Mouse (Mus musculus): Measurements from ENCODE around the gene Xpot. TPM values are rescaled to one million over a fixed set of nuclear protein-coding genes. Genes with fewer than 3 reads are reported as not detected.

The Xpot gene
- polyA plus RNA-seq, 1 experiment, result 78.6 TPM

GRCm38 (mm10) chr10:121583016-121583415 is 43.1 kb downstream of the Xpot start:
- no peak overlapping the region for H3K4me3 ChIP-seq
- H3K36me3 ChIP-seq (ENCODE audit: control insufficient read depth, insufficient read depth), result peaks cover 28% of the 10 kb centered on the region
- peaks cover 57% of the 10 kb centered on the region for H3K79me2 ChIP-seq (ENCODE audit: control insufficient read depth, insufficient read depth)
- no peaks in the 10 kb centered on the region for H3K27me3 ChIP-seq (ENCODE audit: control insufficient read depth, insufficient read depth, insufficient read length)
- H3ac ChIP-seq (ENCODE audit: control insufficient read depth, insufficient read length), result no peak overlapping the region
- H3K4me2 ChIP-seq (ENCODE audit: low read depth), result no peak overlapping the region
- no peak for TF ChIP-seq MAX (IDR thresholded peaks at IDR 0.05; ENCODE audit: low read depth)
- TF ChIP-seq POLR2A (IDR thresholded peaks at IDR 0.05; ENCODE audit: insufficient read length, low read depth), result no peak
- TF ChIP-seq USF1 (IDR thresholded peaks at IDR 0.05; ENCODE audit: low read depth), result no peak
- TF ChIP-seq TCF3 (IDR thresholded peaks at IDR 0.05; ENCODE audit: insufficient read length, low read depth), result no peak
- no peak for TF ChIP-seq REST (IDR thresholded peaks at IDR 0.05; ENCODE audit: insufficient read depth, insufficient read length)
- TF ChIP-seq CEBPB (IDR thresholded peaks at IDR 0.05; ENCODE audit: insufficient read depth, poor library complexity, severe bottlenecking), result no peak
- no peak for TF ChIP-seq TCF12 (IDR thresholded peaks at IDR 0.05; ENCODE audit: insufficient read depth, poor library complexity, severe bottlenecking)
- no peak for TF ChIP-seq MYOG (IDR thresholded peaks at IDR 0.05; ENCODE audit: control insufficient read depth in 1 of 3, insufficient read depth in 1 of 3, insufficient read length in 2 of 3, low read depth in 2 of 3)
- TF ChIP-seq MYOD1 (IDR thresholded peaks at IDR 0.05; ENCODE audit: control insufficient read depth in 1 of 3, insufficient read length in 2 of 3, low read depth in 2 of 3), result no peak
- no peak for TF ChIP-seq E2F4 (IDR thresholded peaks at IDR 0.05; ENCODE audit: insufficient read depth)
- TF ChIP-seq SRF (IDR thresholded peaks at IDR 0.05; ENCODE audit: control insufficient read depth, insufficient read length, low read depth), result no peak
- no peak for TF ChIP-seq POLR2AphosphoS2 (IDR thresholded peaks at IDR 0.05; ENCODE audit: insufficient read length, low read depth)

- TF ChIP-seq MYOD1 (IDR thresholded peaks at IDR 0.05; ENCODE audit: control insufficient read depth in 1 of 3, insufficient read length in 2 of 3, low read depth in 2 of 3) (no peak), CEBPB (IDR thresholded peaks at IDR 0.05; ENCODE audit: insufficient read depth, poor library complexity, severe bottlenecking) (no peak), E2F4 (IDR thresholded peaks at IDR 0.05; ENCODE audit: insufficient read depth) (no peak), POLR2AphosphoS2 (IDR thresholded peaks at IDR 0.05; ENCODE audit: insufficient read length, low read depth) (no peak), TCF12 (IDR thresholded peaks at IDR 0.05; ENCODE audit: insufficient read depth, poor library complexity, severe bottlenecking) (no peak)
- Histone ChIP-seq H3K79me2 (ENCODE audit: control insufficient read depth, insufficient read depth) (peaks cover 57% of the 10 kb centered on the region), H3K36me3 (ENCODE audit: control insufficient read depth, insufficient read depth) (peaks cover 28% of the 10 kb centered on the region)
Observed at GRCm38 (mm10) chr10:121582287-121582686, 43.8 kb downstream of the Xpot start.

GRCm38 (mm10) chr10:121581405-121581804 is 44.7 kb downstream of the Xpot start:
- peaks cover 57% of the 10 kb centered on the region for H3K79me2 ChIP-seq (ENCODE audit: control insufficient read depth, insufficient read depth)
- TF ChIP-seq E2F4 (IDR thresholded peaks at IDR 0.05; ENCODE audit: insufficient read depth), result no peak
- TF ChIP-seq USF1 (IDR thresholded peaks at IDR 0.05; ENCODE audit: low read depth), result no peak
- TF ChIP-seq MYOG (IDR thresholded peaks at IDR 0.05; ENCODE audit: control insufficient read depth in 1 of 3, insufficient read depth in 1 of 3, insufficient read length in 2 of 3, low read depth in 2 of 3), result no peak
- TF ChIP-seq CEBPB (IDR thresholded peaks at IDR 0.05; ENCODE audit: insufficient read depth, poor library complexity, severe bottlenecking), result no peak
- TF ChIP-seq MAX (IDR thresholded peaks at IDR 0.05; ENCODE audit: low read depth), result no peak
- TF ChIP-seq MYOD1 (IDR thresholded peaks at IDR 0.05; ENCODE audit: control insufficient read depth in 1 of 3, insufficient read length in 2 of 3, low read depth in 2 of 3), result no peak
- TF ChIP-seq TCF3 (IDR thresholded peaks at IDR 0.05; ENCODE audit: insufficient read length, low read depth), result no peak
- no peak for TF ChIP-seq POLR2AphosphoS2 (IDR thresholded peaks at IDR 0.05; ENCODE audit: insufficient read length, low read depth)
- TF ChIP-seq TCF12 (IDR thresholded peaks at IDR 0.05; ENCODE audit: insufficient read depth, poor library complexity, severe bottlenecking), result no peak
- no peak for TF ChIP-seq POLR2A (IDR thresholded peaks at IDR 0.05; ENCODE audit: insufficient read length, low read depth)
- H3ac ChIP-seq (ENCODE audit: control insufficient read depth, insufficient read length), result no peak overlapping the region
- peaks cover 28% of the 10 kb centered on the region for H3K36me3 ChIP-seq (ENCODE audit: control insufficient read depth, insufficient read depth)
- no peaks in the 10 kb centered on the region for H3K27me3 ChIP-seq (ENCODE audit: control insufficient read depth, insufficient read depth, insufficient read length)
- no peak overlapping the region for H3K4me3 ChIP-seq
- no peak overlapping the region for H3K4me2 ChIP-seq (ENCODE audit: low read depth)

More at GRCm38 (mm10) chr10:121582287-121582686, 43.8 kb downstream of the Xpot start:
- no peak overlapping the region for H3ac ChIP-seq (ENCODE audit: control insufficient read depth, insufficient read length)
- no peak overlapping the region for H3K4me2 ChIP-seq (ENCODE audit: low read depth)
- no peaks in the 10 kb centered on the region for H3K27me3 ChIP-seq (ENCODE audit: control insufficient read depth, insufficient read depth, insufficient read length)
- H3K4me3 ChIP-seq, result no peak overlapping the region

GRCm38 (mm10) chr10:121580381-121580780 is 45.8 kb downstream of the Xpot start:
- peaks cover 38% of the 10 kb centered on the region for H3K36me3 ChIP-seq (ENCODE audit: control insufficient read depth, insufficient read depth)

GRCm38 (mm10) chr10:121576372-121576771 is 49.8 kb downstream of the Xpot start:
- H3K79me2 ChIP-seq (ENCODE audit: control insufficient read depth, insufficient read depth), result peaks cover 13% of the 10 kb centered on the region
- no peak overlapping the region for H3K4me2 ChIP-seq (ENCODE audit: low read depth)
- H3K36me3 ChIP-seq (ENCODE audit: control insufficient read depth, insufficient read depth), result peaks cover 39% of the 10 kb centered on the region
- TF ChIP-seq POLR2AphosphoS2 (IDR thresholded peaks at IDR 0.05; ENCODE audit: insufficient read length, low read depth) (no peak), MYOD1 (IDR thresholded peaks at IDR 0.05; ENCODE audit: control insufficient read depth in 1 of 3, insufficient read length in 2 of 3, low read depth in 2 of 3) (no peak), USF1 (IDR thresholded peaks at IDR 0.05; ENCODE audit: low read depth) (no peak), MYOG (IDR thresholded peaks at IDR 0.05; ENCODE audit: control insufficient read depth in 1 of 3, insufficient read depth in 1 of 3, insufficient read length in 2 of 3, low read depth in 2 of 3) (no peak), REST (IDR thresholded peaks at IDR 0.05; ENCODE audit: insufficient read depth, insufficient read length) (no peak), POLR2A (IDR thresholded peaks at IDR 0.05; ENCODE audit: insufficient read length, low read depth) (no peak), TCF12 (IDR thresholded peaks at IDR 0.05; ENCODE audit: insufficient read depth, poor library complexity, severe bottlenecking) (no peak), SRF (IDR thresholded peaks at IDR 0.05; ENCODE audit: control insufficient read depth, insufficient read length, low read depth) (no peak), MAX (IDR thresholded peaks at IDR 0.05; ENCODE audit: low read depth) (no peak), E2F4 (IDR thresholded peaks at IDR 0.05; ENCODE audit: insufficient read depth) (no peak), TCF3 (IDR thresholded peaks at IDR 0.05; ENCODE audit: insufficient read length, low read depth) (no peak), CEBPB (IDR thresholded peaks at IDR 0.05; ENCODE audit: insufficient read depth, poor library complexity, severe bottlenecking) (no peak)
- no peak overlapping the region for H3ac ChIP-seq (ENCODE audit: control insufficient read depth, insufficient read length)
- no peak overlapping the region for H3K4me3 ChIP-seq
- no peaks in the 10 kb centered on the region for H3K27me3 ChIP-seq (ENCODE audit: control insufficient read depth, insufficient read depth, insufficient read length)

More at GRCm38 (mm10) chr10:121580381-121580780, 45.8 kb downstream of the Xpot start:
- no peaks in the 10 kb centered on the region for H3K27me3 ChIP-seq (ENCODE audit: control insufficient read depth, insufficient read depth, insufficient read length)
- H3K4me3 ChIP-seq, result no peak overlapping the region
- peaks cover 48% of the 10 kb centered on the region for H3K79me2 ChIP-seq (ENCODE audit: control insufficient read depth, insufficient read depth)
- H3K4me2 ChIP-seq (ENCODE audit: low read depth), result no peak overlapping the region
- no peak overlapping the region for H3ac ChIP-seq (ENCODE audit: control insufficient read depth, insufficient read length)
- TF ChIP-seq USF1 (IDR thresholded peaks at IDR 0.05; ENCODE audit: low read depth), result no peak
- no peak for TF ChIP-seq TCF3 (IDR thresholded peaks at IDR 0.05; ENCODE audit: insufficient read length, low read depth)
- no peak for TF ChIP-seq E2F4 (IDR thresholded peaks at IDR 0.05; ENCODE audit: insufficient read depth)
- no peak for TF ChIP-seq CEBPB (IDR thresholded peaks at IDR 0.05; ENCODE audit: insufficient read depth, poor library complexity, severe bottlenecking)
- no peak for TF ChIP-seq POLR2AphosphoS2 (IDR thresholded peaks at IDR 0.05; ENCODE audit: insufficient read length, low read depth)
- TF ChIP-seq TCF12 (IDR thresholded peaks at IDR 0.05; ENCODE audit: insufficient read depth, poor library complexity, severe bottlenecking), result no peak
- TF ChIP-seq SRF (IDR thresholded peaks at IDR 0.05; ENCODE audit: control insufficient read depth, insufficient read length, low read depth), result no peak

Measured in myocyte (in vitro differentiated cells).